Mouse (Mus musculus) hindbrain, embryonic 10.5 days (tissue): ENCODE measurements around the gene Gm17720. TPM values are rescaled to one million over a fixed set of nuclear protein-coding genes. Genes with fewer than 3 reads are reported as not detected.
A peak's percentile ranks its signal among the peaks of the same experiment; 100 is the strongest.

Experiments used
- DNase-seq: peaks from one replicate; pipeline ENCODE4 v3.0.0-alpha.2; 2017; ENCODE audit warnings: low spot score
- H3K27ac ChIP-seq: fragments of 300-500 bp; sonication (generic); 2 replicates; pipeline ENCODE4 v1.5.1; 2016; ENCODE audit warnings: mild to moderate bottlenecking, moderate library complexity
- H3K27me3 ChIP-seq: fragments of 300-500 bp; sonication (generic); 2 replicates; pipeline ENCODE4 v1.6.1; 2016; ENCODE audit warnings: mild to moderate bottlenecking; ENCODE audit not compliant: poor library complexity, insufficient read depth, severe bottlenecking
- H3K36me3 ChIP-seq: fragments of 300-500 bp; sonication (generic); 2 replicates; pipeline ENCODE4 v1.6.1; 2016; ENCODE audit warnings: mild to moderate bottlenecking, moderate library complexity
- H3K4me1 ChIP-seq: fragments of 300-500 bp; sonication (generic); replicated peaks from 2 replicates; pipeline ENCODE4 v1.6.1; 2016; ENCODE audit warnings: mild to moderate bottlenecking
- H3K4me3 ChIP-seq: fragments of 300-500 bp; sonication (generic); 2 replicates; pipeline ENCODE4 v1.5.1; 2016; ENCODE audit warnings: mild to moderate bottlenecking, moderate library complexity
- H3K9me3 ChIP-seq: fragments of 300-500 bp; sonication (generic); 2 replicates; pipeline ENCODE4 v1.6.1; 2016; ENCODE audit warnings: mild to moderate bottlenecking, moderate library complexity
- WGBS: fragments of 180-500 bp; shearing (Covaris S2); methylation state at CpG from one replicate; pipeline ENCODE4 v1.1.7; 2016; 5-methylcytosine and 5-hydroxymethylcytosine counted together
- polyA plus RNA-seq: library from polyadenylated mRNA; unstranded; fragments of >200 nt; fragmentation: Nextera tagmentation; extraction: Ambion mirVana; gene quantifications from 2 replicates; pipeline ENCODE4 v1.2.1, GENCODE M21; 2016

Gene Gm17720
- not detected in 2 replicates for polyA plus RNA-seq

- no peak for DNase-seq
- Histone ChIP-seq H3K36me3 (no peaks in the 10 kb centered on the region), H3K9me3 (no peaks in the 10 kb centered on the region), H3K27ac (no peak within 1 kb of the TSS), H3K4me1 (no peaks in the 10 kb centered on the region), H3K4me3 (no peak within 1 kb of the TSS), H3K27me3 (no peaks in the 10 kb centered on the region)
- WGBS: 93% methylated on average over 3 of the region's 3 CpGs
Observed at GRCm38 (mm10) chr8:110102653-110103052, at the start of gene Gm17720. Gm17720 (minus strand) TSS chr8:110102753.

GRCm38 (mm10) chr8:110145538-110145937 lies 43.0 kb upstream of the Gm17720 start:
- Histone ChIP-seq H3K27ac (no peak overlapping the region), H3K27me3 (no peaks in the 10 kb centered on the region), H3K4me1 (0 out of 2 replicates have a peak, but pooled peaks cover 4% of the 10 kb centered on the region), H3K36me3 (no peaks in the 10 kb centered on the region), H3K9me3 (no peaks in the 10 kb centered on the region), H3K4me3 (no peak overlapping the region)
- WGBS: under 1% methylated on average over 4 of the region's 4 CpGs
- DNase-seq: peak; percentile 61

GRCm38 (mm10) chr8:110140770-110141169 lies 38.2 kb upstream of the Gm17720 start:
- Histone ChIP-seq H3K4me1 (0 out of 2 replicates have a peak, but pooled peaks cover 4% of the 10 kb centered on the region), H3K27ac (no peak overlapping the region), H3K4me3 (no peak overlapping the region), H3K27me3 (no peaks in the 10 kb centered on the region), H3K9me3 (no peaks in the 10 kb centered on the region), H3K36me3 (no peaks in the 10 kb centered on the region)
- no peak for DNase-seq
- WGBS: 81% methylated on average over 4 of the region's 4 CpGs

DNA sequence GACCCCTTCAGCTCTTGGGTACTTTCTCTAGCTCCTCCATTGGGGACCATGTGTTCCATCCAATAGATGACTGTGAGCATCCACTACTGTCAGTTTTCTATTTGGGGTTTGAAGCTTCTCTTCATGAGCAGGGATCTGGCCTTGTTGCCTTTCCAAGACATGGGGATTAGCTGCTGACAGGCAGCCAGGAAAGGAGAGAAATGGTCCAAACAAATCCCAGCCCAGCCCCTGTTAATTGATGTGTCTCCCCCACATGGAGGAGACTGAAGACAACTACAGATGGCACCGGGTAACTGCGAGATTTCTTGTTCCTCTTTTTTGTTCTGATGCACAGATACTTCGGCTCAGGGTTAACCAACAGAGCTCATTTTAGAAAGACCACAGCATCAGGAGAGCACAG lies 37.6 kb upstream of the Gm17720 start:
- no peak for DNase-seq
- Histone ChIP-seq H3K9me3 (no peaks in the 10 kb centered on the region), H3K4me1 (0 out of 2 replicates have a peak, but pooled peaks cover 4% of the 10 kb centered on the region), H3K4me3 (no peak overlapping the region), H3K36me3 (no peaks in the 10 kb centered on the region), H3K27ac (no peak overlapping the region), H3K27me3 (no peaks in the 10 kb centered on the region)
- WGBS: 79% methylated on average over 3 of the region's 3 CpGs

DNA sequence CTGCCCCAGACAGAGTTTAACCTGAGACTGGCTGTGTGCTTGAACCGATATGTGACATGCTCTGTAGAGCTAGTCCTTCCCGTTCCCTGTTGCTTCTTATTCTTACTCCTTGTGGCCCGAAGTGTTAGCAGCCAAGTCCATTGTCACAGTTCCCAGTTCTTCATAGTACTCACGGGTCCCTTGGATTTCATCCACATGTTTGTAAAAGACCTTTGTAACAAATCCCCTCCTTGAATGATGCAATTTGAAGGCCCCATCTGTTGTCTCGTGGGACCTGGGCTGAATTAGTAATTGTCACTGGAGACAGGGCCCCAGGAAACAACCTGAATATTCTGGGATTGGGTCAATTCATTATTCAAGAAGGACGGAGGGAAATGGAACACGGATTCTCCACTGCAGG lies 33.0 kb upstream of the Gm17720 start:
- Histone ChIP-seq H3K36me3 (no peaks in the 10 kb centered on the region), H3K4me3 (no peak overlapping the region), H3K9me3 (no peaks in the 10 kb centered on the region), H3K27ac (no peak overlapping the region), H3K27me3 (no peaks in the 10 kb centered on the region), H3K4me1 (peaks cover 2% of the 10 kb centered on the region; the same call in 1 of the 2 replicates)
- DNase-seq: no peak
- 79% methylated on average over 7 of the region's 7 CpGs for WGBS

- Histone ChIP-seq H3K27ac (no peak overlapping the region), H3K4me3 (no peak overlapping the region)
Observed at GRCm38 (mm10) chr8:110134236-110134635, 31.7 kb upstream of the Gm17720 start.

DNA sequence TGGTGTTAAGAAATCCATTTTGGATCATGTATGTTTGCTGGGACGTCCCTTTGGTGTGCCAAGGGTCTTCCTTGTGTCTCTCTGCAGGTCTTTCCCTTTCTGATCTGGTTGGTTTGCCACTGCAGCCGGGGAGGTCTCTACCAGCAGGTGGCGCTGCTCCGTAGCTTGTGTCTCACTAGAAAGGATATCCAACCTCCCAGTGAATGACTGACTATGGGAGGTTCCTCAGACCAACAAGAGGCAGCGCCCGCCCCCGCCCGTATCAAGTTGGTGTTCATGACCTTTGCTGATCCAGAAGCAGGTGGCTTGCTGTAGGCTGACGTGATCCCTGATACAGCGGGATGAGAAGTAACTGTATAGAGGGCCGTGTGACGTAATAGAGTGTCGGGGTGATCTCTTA lies 28.0 kb upstream of the Gm17720 start:
- 0 out of 2 replicates have a peak, but pooled peaks cover 5% of the 10 kb centered on the region for H3K9me3 ChIP-seq
- H3K27ac ChIP-seq: no peak overlapping the region
- WGBS: 24% methylated on average over 13 of the region's 13 CpGs
- no peaks in the 10 kb centered on the region for H3K27me3 ChIP-seq
- H3K4me3 ChIP-seq: no peak overlapping the region
- H3K4me1 ChIP-seq: peaks cover 4% of the 10 kb centered on the region; the same call in 1 of the 2 replicates
- H3K36me3 ChIP-seq: no peaks in the 10 kb centered on the region
- peak; percentile 84 for DNase-seq

More at GRCm38 (mm10) chr8:110134236-110134635, 31.7 kb upstream of the Gm17720 start:
- Histone ChIP-seq H3K36me3 (no peaks in the 10 kb centered on the region), H3K4me1 (peaks cover 4% of the 10 kb centered on the region; the same call in 1 of the 2 replicates), H3K9me3 (no peaks in the 10 kb centered on the region), H3K27me3 (no peaks in the 10 kb centered on the region)
- 91% methylated on average over 8 of the region's 8 CpGs for WGBS
- DNase-seq: no peak

GRCm38 (mm10) chr8:110119715-110120114 lies 17.2 kb upstream of the Gm17720 start:
- Histone ChIP-seq H3K4me3 (no peak overlapping the region), H3K36me3 (no peaks in the 10 kb centered on the region), H3K27ac (no peak overlapping the region), H3K27me3 (0 out of 2 replicates have a peak, but pooled peaks cover 8% of the 10 kb centered on the region), H3K9me3 (no peaks in the 10 kb centered on the region), H3K4me1 (no peaks in the 10 kb centered on the region)
- 51% methylated on average over 6 of the region's 6 CpGs for WGBS
- peak; percentile 31 for DNase-seq

DNA sequence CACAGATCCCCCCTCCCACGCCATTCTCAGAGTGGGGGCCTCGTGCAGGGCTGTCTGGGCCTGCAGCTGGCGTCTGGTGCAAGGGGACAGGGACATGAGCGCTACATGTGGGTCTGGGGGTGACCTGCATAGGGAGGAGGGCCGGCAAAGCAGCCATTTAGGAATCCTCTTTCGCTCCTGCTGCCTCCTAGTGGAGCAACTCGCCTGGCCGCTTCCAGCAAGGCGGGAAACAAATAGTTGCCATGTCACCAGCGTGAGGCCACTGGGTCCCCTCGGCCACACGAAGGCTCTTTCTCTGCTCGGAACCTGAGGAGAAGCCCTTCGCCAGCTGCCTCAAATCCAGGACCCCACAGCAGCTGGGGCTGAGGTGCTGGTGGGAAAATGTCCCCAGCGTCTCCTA lies 877 bp downstream of the Gm17720 start:
- no peaks in the 10 kb centered on the region for H3K4me1 ChIP-seq
- no peaks in the 10 kb centered on the region for H3K9me3 ChIP-seq
- no peak overlapping the region for H3K27ac ChIP-seq
- no peaks in the 10 kb centered on the region for H3K36me3 ChIP-seq
- H3K27me3 ChIP-seq: no peaks in the 10 kb centered on the region
- WGBS: 90% methylated on average over 15 of the region's 15 CpGs
- no peak for DNase-seq
- H3K4me3 ChIP-seq: no peak overlapping the region

- no peak within 1 kb of the TSS for H3K4me3 ChIP-seq
- no peak for DNase-seq
- 84% methylated on average over 12 of the region's 12 CpGs for WGBS
- H3K27ac ChIP-seq: no peak within 1 kb of the TSS
- no peaks in the 10 kb centered on the region for H3K9me3 ChIP-seq
- no peaks in the 10 kb centered on the region for H3K27me3 ChIP-seq
- H3K36me3 ChIP-seq: no peaks in the 10 kb centered on the region
- H3K4me1 ChIP-seq: no peaks in the 10 kb centered on the region
Observed at GRCm38 (mm10) chr8:110100907-110101306, 1.6 kb downstream of the Gm17720 start, which contains the start of gene Gm21964. Gm21964 (plus strand) TSS chr8:110101207.

DNA sequence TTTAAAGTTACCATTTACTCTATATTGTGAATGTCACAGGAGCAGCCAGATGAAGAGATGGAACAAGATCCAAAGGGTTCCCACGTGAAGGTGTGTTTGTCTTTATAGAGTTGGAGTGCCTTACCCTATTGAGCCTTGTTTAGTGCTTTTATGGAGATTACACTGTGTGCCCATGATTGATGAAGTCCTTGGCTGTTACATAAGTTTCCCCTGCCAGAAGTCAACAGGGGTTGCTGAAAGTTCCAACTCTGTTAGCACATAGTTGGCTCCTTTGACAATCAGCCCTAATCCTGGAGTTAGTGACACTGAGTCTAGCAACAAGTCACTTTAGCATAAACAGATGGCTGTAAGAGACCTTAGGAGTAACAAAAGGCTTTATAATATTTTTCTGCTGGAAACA lies 10.7 kb downstream of the Gm17720 start:
- H3K36me3 ChIP-seq: peaks cover 42% of the 10 kb centered on the region
- no peak for DNase-seq
- no peaks in the 10 kb centered on the region for H3K27me3 ChIP-seq
- H3K4me1 ChIP-seq: no peaks in the 10 kb centered on the region
- 65% methylated on average over 1 of the region's 1 CpGs for WGBS
- H3K9me3 ChIP-seq: peaks cover 19% of the 10 kb centered on the region
- H3K4me3 ChIP-seq: no peak overlapping the region
- no peak overlapping the region for H3K27ac ChIP-seq

- H3K4me3 ChIP-seq: no peak overlapping the region
- peaks cover 19% of the 10 kb centered on the region for H3K4me1 ChIP-seq
- peaks cover 8% of the 10 kb centered on the region; the same call in 1 of the 2 replicates for H3K9me3 ChIP-seq
- H3K27ac ChIP-seq: no peak overlapping the region
- no peak for DNase-seq
- no peaks in the 10 kb centered on the region for H3K27me3 ChIP-seq
- H3K36me3 ChIP-seq: peaks cover 52% of the 10 kb centered on the region
- WGBS: 81% methylated on average over 11 of the region's 11 CpGs
Observed at GRCm38 (mm10) chr8:110082416-110083105, 20.0 kb downstream of the Gm17720 start.
